Mouse (Mus musculus): Measurements from ENCODE around the gene 2610001J05Rik. TPM values are rescaled to one million over a fixed set of nuclear protein-coding genes. Genes with fewer than 3 reads are reported as not detected.

Gene 2610001J05Rik
- polyA plus RNA-seq, 1 experiment = 152 TPM

DNA sequence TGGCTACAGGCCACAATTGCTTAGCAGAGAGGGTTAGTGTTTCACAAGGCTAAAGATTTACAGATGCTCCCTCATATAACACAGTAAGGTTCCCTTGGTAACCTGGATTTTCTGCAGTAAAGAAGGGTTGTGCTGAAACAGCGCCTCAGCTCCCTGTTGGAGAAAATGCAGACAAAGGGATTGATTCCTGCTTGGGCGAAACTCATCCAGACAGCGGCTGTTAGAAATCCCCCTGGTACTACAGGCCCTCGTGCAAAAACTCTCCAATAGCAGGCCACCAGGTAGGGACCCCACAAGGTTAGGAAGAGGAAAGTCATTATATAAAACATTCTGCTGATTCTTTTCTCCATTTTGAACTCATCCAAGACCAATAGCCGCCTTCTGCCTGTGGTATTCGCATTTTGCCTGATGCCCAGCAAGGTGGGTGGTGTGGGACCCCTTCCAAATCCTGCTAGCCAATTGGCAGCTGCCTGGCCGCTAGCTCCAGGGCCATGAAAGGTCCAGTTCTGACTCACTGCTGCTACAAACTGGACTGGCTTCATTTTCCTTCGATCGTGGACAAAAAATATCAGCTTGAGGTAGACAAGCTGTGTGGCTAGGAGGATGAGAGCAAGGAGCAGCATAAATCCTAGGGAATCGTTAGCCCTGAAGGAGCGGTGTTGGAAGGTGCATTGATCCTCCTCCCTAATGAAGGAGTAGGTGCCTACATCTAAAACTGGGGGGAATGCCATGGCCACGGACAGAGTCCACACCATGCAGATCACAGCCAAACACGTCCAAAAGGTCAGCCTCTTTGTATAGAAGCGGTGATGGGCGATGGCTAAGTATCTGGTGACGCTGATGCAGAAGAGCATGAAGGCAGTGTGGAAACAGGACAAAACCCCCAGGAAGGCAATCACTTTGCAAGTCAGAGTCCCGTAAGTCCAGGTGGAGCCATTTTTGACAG is 35.3 kb downstream of the 2610001J05Rik start:
- TF ChIP-seq CTCF (IDR thresholded peaks at IDR 0.05; ENCODE audit: low read depth, low read length) (no peak), POLR2A (IDR thresholded peaks at IDR 0.05; ENCODE audit: borderline replicate concordance, low read depth, low read length) (no peak)
- H3K4me3 ChIP-seq (ENCODE audit: insufficient read depth, low read length) = no peak overlapping the region
- H3K27ac ChIP-seq (ENCODE audit: insufficient read depth, low read depth, low read length) = no peak overlapping the region
- H3K4me1 ChIP-seq (ENCODE audit: control insufficient read depth, insufficient read depth, low read length) = peaks cover 8% of the 10 kb centered on the region

GRCm38 (mm10) chr6:13832770-13833169 is 38.5 kb downstream of the 2610001J05Rik start:
- no peak overlapping the region for H3K27ac ChIP-seq (ENCODE audit: insufficient read depth, low read depth, low read length)
- peaks cover 6% of the 10 kb centered on the region for H3K4me1 ChIP-seq (ENCODE audit: control insufficient read depth, insufficient read depth, low read length)
- TF ChIP-seq POLR2A (IDR thresholded peaks at IDR 0.05; ENCODE audit: borderline replicate concordance, low read depth, low read length) = no peak
- no peak for TF ChIP-seq CTCF (IDR thresholded peaks at IDR 0.05; ENCODE audit: low read depth, low read length)
- no peak overlapping the region for H3K4me3 ChIP-seq (ENCODE audit: insufficient read depth, low read length)

- no peaks in the 10 kb centered on the region for H3K4me1 ChIP-seq (ENCODE audit: control insufficient read depth, insufficient read depth, low read length)
- H3K4me3 ChIP-seq (ENCODE audit: insufficient read depth, low read length) = no peak overlapping the region
- TF ChIP-seq POLR2A (IDR thresholded peaks at IDR 0.05; ENCODE audit: borderline replicate concordance, low read depth, low read length) (no peak), CTCF (IDR thresholded peaks at IDR 0.05; ENCODE audit: low read depth, low read length) (no peak)
- H3K27ac ChIP-seq (ENCODE audit: insufficient read depth, low read depth, low read length) = no peak overlapping the region
These were observed 42.4 kb downstream of the 2610001J05Rik start for GRCm38 (mm10) chr6:13828877-13829276.

Other genes starting within 250 kb of the 2610001J05Rik start
- gene Bmt2, start 193.6 kb downstream of the 2610001J05Rik start, polyA plus RNA-seq (2012; ENCODE audit: insufficient read depth, insufficient read length, missing spikeins) = 59.8 and 60.3 TPM in 2 replicates
- gene Gpr85, start 31.6 kb downstream of the 2610001J05Rik start, polyA plus RNA-seq (2012; ENCODE audit: insufficient read depth, insufficient read length, missing spikeins) = 6.7 and 9.7 TPM in 2 replicates

All from bone marrow macrophage, adult 2 months (primary cell).